ENCODE assay signal across 10 mouse cellular contexts in the genomic region with DNA sequence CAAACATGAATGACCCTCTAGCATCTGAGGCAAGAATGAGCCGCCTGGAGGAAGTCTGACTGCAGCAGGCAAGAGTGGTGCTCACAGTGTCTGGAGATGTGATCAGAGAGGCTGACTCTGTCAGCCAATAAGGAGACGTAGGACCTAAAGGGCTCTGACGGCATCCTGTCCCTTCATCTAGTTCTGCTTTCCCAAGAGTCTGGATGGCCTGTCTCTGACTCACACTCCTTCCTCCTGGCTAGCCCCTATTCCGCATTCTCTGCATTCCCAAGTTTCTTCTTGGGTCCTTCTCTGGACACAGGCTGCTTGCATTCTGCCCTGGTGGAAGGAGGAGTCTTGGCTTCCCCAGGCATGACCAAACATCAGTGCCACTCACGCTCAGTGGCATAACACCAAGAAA. TPM values are rescaled to one million over a fixed set of nuclear protein-coding genes. Genes with fewer than 3 reads are reported as not detected.
DNase-seq lines count a peak whose midpoint lies in the region; TF ChIP-seq lines count a peak whose summit lies in the region.
"Had no signal": no experiment of that assay in that cellular context is flagged by ENCODE, and none has a peak within 500 bp of the region (broad histone marks: within the 10 kb centered on the region; RNA-seq: fewer than 3 reads in every experiment).

No protein-coding gene starts in this region.

- H3K27me3 ChIP-seq in kidney, adult 2 months (replicated peaks; ENCODE audit: control insufficient read depth, insufficient read depth, low read length) = no peaks in the 10 kb centered on the region
- H3K27me3 ChIP-seq: midbrain, embryonic 12.5 days had no signal

- H3K4me1 ChIP-seq in kidney, adult 2 months (ENCODE audit: control insufficient read depth, insufficient read depth, low read length) = peaks cover 9% of the 10 kb centered on the region; the same call in 1 of the 2 replicates
- H3K4me1 ChIP-seq: midbrain, embryonic 12.5 days had no signal

- TF ChIP-seq POLR2A in kidney, adult 2 months (IDR thresholded peaks at IDR 0.05; ENCODE audit: low read depth, low read length) = no peak

- no peak overlapping the region for H3K4me3 ChIP-seq in kidney, adult 2 months (ENCODE audit: insufficient read depth, low read depth, low read length)
- H3K4me3 ChIP-seq: midbrain, embryonic 12.5 days had no signal

- H3K36me3 ChIP-seq in kidney, adult 2 months (ENCODE audit: control insufficient read depth, insufficient read depth, low read length) = no peaks in the 10 kb centered on the region
- H3K36me3 ChIP-seq: midbrain, embryonic 12.5 days had no signal

- peak; percentile 25 for DNase-seq in adrenal gland, postnatal 14 days
- no peak for DNase-seq in adrenal gland, postnatal 10 days
- DNase-seq in fibroblast of lung, adult 2 months (ENCODE audit: low read depth) = peak; percentile 89
- peak; percentile 63 for DNase-seq in kidney, adult 2 months
- DNase-seq in lung, postnatal 25 days (ENCODE audit: low spot score) = peak; percentile 81
- no peak for DNase-seq in left cerebral cortex, adult 18-20 months (ENCODE audit: low spot score in 2 of 2)
- DNase-seq in thymus, postnatal 4 days = no peak
- no peak for DNase-seq in thymus, adult 18-20 months

- WGBS in kidney, adult 2 months = 41% methylated on average over 5 of the region's 5 CpGs

- H3K27ac ChIP-seq in kidney, adult 2 months (ENCODE audit: insufficient read depth, low read depth, low read length) = no peak overlapping the region
- H3K27ac ChIP-seq: midbrain, embryonic 12.5 days had no signal

- TF ChIP-seq CTCF in kidney, adult 2 months (conservative IDR thresholded peaks at IDR 0.05; ENCODE audit: insufficient read depth, insufficient read length, low read depth, low read length) = no peak

RNA-seq across cellular contexts. Expression of gene Serpine1, which starts 7.8 kb away (rescaled TPM):
- total RNA-seq in adrenal gland, postnatal 14 days (2021) = 2.0 and 2.6 TPM in 2 replicates
- 1 to 10 TPM; 1.4 to 4.6 TPM for total RNA-seq in adrenal gland, postnatal 10 days (2021)
- polyA plus RNA-seq in kidney, adult 2 months (2012; rRNA removed) = 1.1 and 2.1 TPM in 2 replicates
- under 1 TPM; 0.70 to 0.89 TPM for total RNA-seq in left cerebral cortex, adult 18-20 months (2021)

RNA-seq across cellular contexts. Expression of gene Ap1s1, which starts 33.9 kb away (rescaled TPM):
- total RNA-seq in adrenal gland, postnatal 14 days (2021) = 88.6 and 92.6 TPM in 2 replicates
- 100 to 1,000 TPM; 105 to 106 TPM for total RNA-seq in adrenal gland, postnatal 10 days (2021)
- 57.7 and 67.0 TPM in 2 replicates for polyA plus RNA-seq in kidney, adult 2 months (2012; rRNA removed)
- 100 to 1,000 TPM; 391 to 401 TPM for total RNA-seq in left cerebral cortex, adult 18-20 months (2021)

RNA-seq across cellular contexts. Expression of gene Trim56, which starts 36.2 kb away (rescaled TPM):
- 38.1 and 39.8 TPM in 2 replicates for total RNA-seq in adrenal gland, postnatal 14 days (2021)
- 10 to 100 TPM; 26.5 to 32.5 TPM for total RNA-seq in adrenal gland, postnatal 10 days (2021)
- 10.2 and 14.4 TPM in 2 replicates for polyA plus RNA-seq in kidney, adult 2 months (2012; rRNA removed)
- 1 to 10 TPM; 4.2 to 4.7 TPM for total RNA-seq in left cerebral cortex, adult 18-20 months (2021)

RNA-seq across cellular contexts. Expression of gene Vgf, which starts 53.7 kb away (rescaled TPM):
- total RNA-seq in adrenal gland, postnatal 14 days (2021) = 11.9 and 12.6 TPM in 2 replicates
- 10 to 100 TPM in 1 of 2 experiments, 1 to 10 TPM in 1; 9.9 to 13.7 TPM for total RNA-seq in adrenal gland, postnatal 10 days (2021)
- 0.03 and 0.08 TPM in 2 replicates for polyA plus RNA-seq in kidney, adult 2 months (2012; rRNA removed)
- total RNA-seq in left cerebral cortex, adult 18-20 months (2021) = 100 to 1,000 TPM; 390 to 400 TPM
- polyA plus RNA-seq: gonadal fat pad, adult 2 months had no signal

Comparison
In these comparisons a context has a peak if more than half of its experiments do, and no peak if none do; other contexts are left out.
1. DNase-seq: peak in adrenal gland, postnatal 14 days (single experiment), fibroblast of lung, adult 2 months (single experiment), kidney, adult 2 months (single experiment) and lung, postnatal 25 days (single experiment); none in adrenal gland, postnatal 10 days (single experiment), left cerebral cortex, adult 18-20 months (0 of 2), thymus, postnatal 4 days (single experiment) and thymus, adult 18-20 months (0 of 2).